Mouse (Mus musculus) hindbrain, embryonic 13.5 days (tissue): Measurements from ENCODE around the gene Wars2. TPM values are rescaled to one million over a fixed set of nuclear protein-coding genes. Genes with fewer than 3 reads are reported as not detected.

Experiments used
- ATAC-seq: fragments of 200-750 bp; cut with Nextera tagmentation; 2 replicates; pipeline ENCODE4 v1.8.0; 2017; ENCODE audit warnings: moderate TSS enrichment; ENCODE audit not compliant: low FRiP score
- H3K27ac ChIP-seq: fragments of 300-500 bp; sonication (generic); 2 replicates; pipeline ENCODE4 v1.5.1; 2015; ENCODE audit warnings: inconsistent platforms, mild to moderate bottlenecking, moderate library complexity
- H3K27me3 ChIP-seq: fragments of 300-500 bp; sonication (generic); 2 replicates; pipeline ENCODE4 v1.6.1; 2015; ENCODE audit warnings: mild to moderate bottlenecking, inconsistent platforms
- H3K36me3 ChIP-seq: fragments of 300-500 bp; sonication (generic); 2 replicates; pipeline ENCODE4 v1.6.1; 2015; ENCODE audit warnings: mild to moderate bottlenecking, inconsistent platforms
- H3K4me1 ChIP-seq: fragments of 300-500 bp; sonication (generic); replicated peaks from 2 replicates; pipeline ENCODE4 v1.6.1; 2015; ENCODE audit warnings: inconsistent platforms
- H3K4me2 ChIP-seq: fragments of 300-500 bp; sonication (generic); 2 replicates; pipeline ENCODE4 v1.6.1; 2015; ENCODE audit warnings: inconsistent platforms, mild to moderate bottlenecking, moderate library complexity
- H3K4me3 ChIP-seq: fragments of 300-500 bp; sonication (generic); 2 replicates; pipeline ENCODE4 v1.5.1; 2015; ENCODE audit warnings: mild to moderate bottlenecking, inconsistent platforms
- H3K9ac ChIP-seq: fragments of 300-500 bp; sonication (generic); 2 replicates; pipeline ENCODE4 v1.6.1; 2015; ENCODE audit warnings: mild to moderate bottlenecking, inconsistent platforms
- H3K9me3 ChIP-seq: fragments of 300-500 bp; sonication (generic); 2 replicates; pipeline ENCODE4 v1.6.1; 2016; ENCODE audit warnings: inconsistent platforms
- WGBS: fragments of 180-500 bp; shearing (Covaris S2); methylation state at CpG from one replicate; pipeline ENCODE4 v1.1.7; 2015; 5-methylcytosine and 5-hydroxymethylcytosine counted together
- polyA plus RNA-seq: library from polyadenylated mRNA; unstranded; fragments of >200 nt; fragmentation: Nextera tagmentation; extraction: Ambion mirVana; gene quantifications from 2 replicates; pipeline ENCODE4 v1.2.1, GENCODE M21; 2015

Wars2 gene
- polyA plus RNA-seq, 1 experiment from 2014 or later: 5.1 TPM

GRCm38 (mm10) chr3:99211105-99211698, 70.3 kb downstream of the Wars2 start:
- 43% methylated on average over 14 of the region's 14 CpGs for WGBS

GRCm38 (mm10) chr3:99227807-99228206, 86.9 kb downstream of the Wars2 start:
- no peak for ATAC-seq
- Histone ChIP-seq H3K9ac (no peak overlapping the region), H3K27ac (no peak overlapping the region), H3K9me3 (no peaks in the 10 kb centered on the region), H3K4me3 (no peak overlapping the region), H3K4me1 (no peaks in the 10 kb centered on the region), H3K4me2 (no peak overlapping the region), H3K36me3 (no peaks in the 10 kb centered on the region), H3K27me3 (peaks cover 15% of the 10 kb centered on the region)
- 77% methylated on average over 2 of the region's 2 CpGs for WGBS

More at GRCm38 (mm10) chr3:99211105-99211698, 70.3 kb downstream of the Wars2 start:
- ATAC-seq: no peak
- no peak overlapping the region for H3K4me3 ChIP-seq
- H3K36me3 ChIP-seq: peaks cover under 1% of the 10 kb centered on the region; the same call in 1 of the 2 replicates
- no peak overlapping the region for H3K4me2 ChIP-seq
- peaks cover 6% of the 10 kb centered on the region for H3K4me1 ChIP-seq
- no peaks in the 10 kb centered on the region for H3K9me3 ChIP-seq
- H3K27me3 ChIP-seq: no peaks in the 10 kb centered on the region
- H3K27ac ChIP-seq: no peak overlapping the region
- no peak overlapping the region for H3K9ac ChIP-seq

GRCm38 (mm10) chr3:99233393-99234318, 92.8 kb downstream of the Wars2 start:
- Histone ChIP-seq H3K4me3 (no peak overlapping the region), H3K9me3 (no peaks in the 10 kb centered on the region), H3K27me3 (peaks cover 71% of the 10 kb centered on the region), H3K27ac (no peak overlapping the region), H3K36me3 (no peaks in the 10 kb centered on the region), H3K4me2 (peak overlapping the region; percentile 20), H3K4me1 (peaks cover 9% of the 10 kb centered on the region), H3K9ac (no peak overlapping the region)
- WGBS: 9% methylated on average over 20 of the region's 20 CpGs
- no peak for ATAC-seq

- 5% methylated on average over 17 of the region's 17 CpGs for WGBS
- no peak overlapping the region for H3K4me3 ChIP-seq
- no peaks in the 10 kb centered on the region for H3K9me3 ChIP-seq
Observed at GRCm38 (mm10) chr3:99234319-99234869, 93.5 kb downstream of the Wars2 start.

GRCm38 (mm10) chr3:99235116-99235803, 94.4 kb downstream of the Wars2 start:
- H3K36me3 ChIP-seq: no peaks in the 10 kb centered on the region

More at GRCm38 (mm10) chr3:99234319-99234869, 93.5 kb downstream of the Wars2 start:
- Histone ChIP-seq H3K27ac (no peak overlapping the region), H3K4me2 (peak overlapping the region; percentile 20), H3K9ac (no peak overlapping the region), H3K36me3 (no peaks in the 10 kb centered on the region), H3K4me1 (peaks cover 9% of the 10 kb centered on the region), H3K27me3 (peaks cover 79% of the 10 kb centered on the region)
- peak; percentile 70 for ATAC-seq

GRCm38 (mm10) chr3:99235804-99236755, 95.2 kb downstream of the Wars2 start:
- Histone ChIP-seq H3K4me1 (peaks cover 9% of the 10 kb centered on the region), H3K27ac (no peak overlapping the region), H3K36me3 (no peaks in the 10 kb centered on the region), H3K9me3 (no peaks in the 10 kb centered on the region), H3K4me2 (no peak overlapping the region), H3K27me3 (peaks cover 96% of the 10 kb centered on the region), H3K9ac (no peak overlapping the region), H3K4me3 (no peak overlapping the region)
- no peak for ATAC-seq
- 5% methylated on average over 18 of the region's 18 CpGs for WGBS

More at GRCm38 (mm10) chr3:99235116-99235803, 94.4 kb downstream of the Wars2 start:
- Histone ChIP-seq H3K27me3 (peaks cover 88% of the 10 kb centered on the region), H3K9ac (no peak overlapping the region), H3K27ac (no peak overlapping the region), H3K4me1 (peaks cover 9% of the 10 kb centered on the region), H3K9me3 (no peaks in the 10 kb centered on the region), H3K4me3 (no peak overlapping the region), H3K4me2 (no peak overlapping the region)
- 1% methylated on average over 22 of the region's 23 CpGs for WGBS
- ATAC-seq: no peak

GRCm38 (mm10) chr3:99238691-99239090, 97.8 kb downstream of the Wars2 start:
- Histone ChIP-seq H3K4me3 (no peak overlapping the region), H3K27ac (no peak overlapping the region), H3K27me3 (peaks cover 98% of the 10 kb centered on the region), H3K9ac (no peak overlapping the region), H3K4me1 (peaks cover 10% of the 10 kb centered on the region), H3K36me3 (no peaks in the 10 kb centered on the region), H3K9me3 (no peaks in the 10 kb centered on the region), H3K4me2 (no peak overlapping the region)
- WGBS: 4% methylated on average over 1 of the region's 1 CpGs
- no peak for ATAC-seq

- Histone ChIP-seq H3K27ac (no peak overlapping the region), H3K4me2 (no peak overlapping the region), H3K36me3 (no peaks in the 10 kb centered on the region), H3K9ac (no peak overlapping the region), H3K27me3 (peaks cover 98% of the 10 kb centered on the region), H3K4me1 (peaks cover 6% of the 10 kb centered on the region), H3K9me3 (no peaks in the 10 kb centered on the region), H3K4me3 (no peak overlapping the region)
- ATAC-seq: no peak
- WGBS: 2% methylated on average over 20 of the region's 20 CpGs
Observed at GRCm38 (mm10) chr3:99239301-99240045, 98.6 kb downstream of the Wars2 start.

GRCm38 (mm10) chr3:99240213-99240720, 99.4 kb downstream of the Wars2 start, which contains the start of gene Tbx15:
Tbx15 (plus strand) TSS chr3:99240381.
- Histone ChIP-seq H3K4me3 (no peak within 1 kb of the TSS), H3K27ac (no peak within 1 kb of the TSS), H3K36me3 (no peaks in the 10 kb centered on the region), H3K4me1 (peaks cover 4% of the 10 kb centered on the region; the same call in 1 of the 2 replicates), H3K4me2 (peak within 1 kb of the TSS; percentile 19; the same call in 1 of the 2 replicates), H3K27me3 (peaks cover 98% of the 10 kb centered on the region), H3K9me3 (no peaks in the 10 kb centered on the region), H3K9ac (no peak within 1 kb of the TSS)
- ATAC-seq: no peak
- WGBS: 0% methylated on average over 15 of the region's 20 CpGs
